Mouse (Mus musculus) embryonic facial prominence, embryonic 15.5 days (tissue): ENCODE results near the gene Rangrf. TPM values are rescaled to one million over a fixed set of nuclear protein-coding genes. Genes with fewer than 3 reads are reported as not detected.
A peak's percentile ranks its signal among the peaks of the same experiment; 100 is the strongest.

Source experiments
- ATAC-seq: fragments of 200-750 bp; cut with Nextera tagmentation; 2 replicates; pipeline ENCODE4 v1.8.0; 2017; ENCODE audit warnings: low read depth, moderate TSS enrichment; ENCODE audit not compliant: insufficient number of reproducible peaks, low FRiP score, low TSS enrichment
- H3K27ac ChIP-seq: fragments of 300-500 bp; sonication (generic); replicated peaks from 2 replicates; pipeline ENCODE4 v1.5.1; 2015; ENCODE audit warnings: mild to moderate bottlenecking, inconsistent platforms
- H3K27me3 ChIP-seq: fragments of 300-500 bp; sonication (generic); 2 replicates; pipeline ENCODE4 v1.6.1; 2015; ENCODE audit warnings: inconsistent platforms
- H3K36me3 ChIP-seq: fragments of 300-500 bp; sonication (generic); 2 replicates; pipeline ENCODE4 v1.6.1; 2015; ENCODE audit warnings: mild to moderate bottlenecking, inconsistent platforms
- H3K4me1 ChIP-seq: fragments of 300-500 bp; sonication (generic); 2 replicates; pipeline ENCODE4 v1.6.1; 2015; ENCODE audit warnings: inconsistent platforms
- H3K4me2 ChIP-seq: fragments of 300-500 bp; sonication (generic); replicated peaks from 2 replicates; pipeline ENCODE4 v1.6.1; 2015; ENCODE audit warnings: mild to moderate bottlenecking, inconsistent platforms
- H3K4me3 ChIP-seq: fragments of 300-500 bp; sonication (generic); replicated peaks from 2 replicates; pipeline ENCODE4 v1.5.1; 2015; ENCODE audit warnings: mild to moderate bottlenecking, inconsistent platforms
- H3K9ac ChIP-seq: fragments of 300-500 bp; sonication (generic); 2 replicates; pipeline ENCODE4 v1.6.1; 2015; ENCODE audit warnings: inconsistent platforms
- H3K9me3 ChIP-seq: fragments of 300-500 bp; sonication (generic); replicated peaks from 2 replicates; pipeline ENCODE4 v1.6.1; 2016; ENCODE audit warnings: inconsistent platforms
- WGBS: fragments of 180-500 bp; shearing (Covaris S2); methylation state at CpG from one replicate; pipeline ENCODE4 v1.1.7; 2015; 5-methylcytosine and 5-hydroxymethylcytosine counted together
- polyA plus RNA-seq: library from polyadenylated mRNA; unstranded; fragments of >200 nt; fragmentation: Nextera tagmentation; extraction: Ambion mirVana; gene quantifications from 2 replicates; pipeline ENCODE4 v1.2.1, GENCODE M21; 2015

Gene Rangrf
- polyA plus RNA-seq, 1 experiment from 2014 or later: 52.3 TPM

- H3K27me3 ChIP-seq: peaks cover 17% of the 10 kb centered on the region
- no peaks in the 10 kb centered on the region for H3K9me3 ChIP-seq
- 95% methylated on average over 1 of the region's 1 CpGs for WGBS
- H3K4me1 ChIP-seq: peaks cover 14% of the 10 kb centered on the region
- no peak for ATAC-seq
- H3K9ac ChIP-seq: no peak overlapping the region
- no peaks in the 10 kb centered on the region for H3K36me3 ChIP-seq
- H3K4me2 ChIP-seq: no peak overlapping the region
- no peak overlapping the region for H3K27ac ChIP-seq
- no peak overlapping the region for H3K4me3 ChIP-seq
Measured at GRCm38 (mm10) chr11:68957971-68958370, 17.0 kb downstream of the Rangrf start.

- no peak within 1 kb of the TSS for H3K9ac ChIP-seq
- no peak for ATAC-seq
Measured at GRCm38 (mm10) chr11:68957308-68957707, 17.7 kb downstream of the Rangrf start, which contains the start of gene Arhgef15. Arhgef15 (minus strand) TSS chr11:68957480.

GRCm38 (mm10) chr11:68956697-68957096, 18.3 kb downstream of the Rangrf start:
- no peak overlapping the region for H3K4me2 ChIP-seq
- 0 out of 2 replicates have a peak overlapping the region, but pooled peaks have one; percentile 17 for H3K27ac ChIP-seq
- H3K4me1 ChIP-seq: peaks cover 14% of the 10 kb centered on the region
- H3K4me3 ChIP-seq: peak overlapping the region; percentile 11
- no peaks in the 10 kb centered on the region for H3K9me3 ChIP-seq
- 36% methylated on average over 13 of the region's 13 CpGs for WGBS
- H3K27me3 ChIP-seq: peaks cover 17% of the 10 kb centered on the region
- no peaks in the 10 kb centered on the region for H3K36me3 ChIP-seq
- no peak for ATAC-seq
- no peak overlapping the region for H3K9ac ChIP-seq

More at GRCm38 (mm10) chr11:68957308-68957707, 17.7 kb downstream of the Rangrf start, which contains the start of gene Arhgef15:
- peaks cover 14% of the 10 kb centered on the region for H3K4me1 ChIP-seq
- peaks cover 17% of the 10 kb centered on the region for H3K27me3 ChIP-seq
- no peaks in the 10 kb centered on the region for H3K9me3 ChIP-seq
- no peak within 1 kb of the TSS for H3K4me2 ChIP-seq
- peak within 1 kb of the TSS; percentile 17; the same call in 1 of the 2 replicates for H3K27ac ChIP-seq
- peak within 1 kb of the TSS; percentile 11 for H3K4me3 ChIP-seq
- no peaks in the 10 kb centered on the region for H3K36me3 ChIP-seq
- 44% methylated on average over 8 of the region's 8 CpGs for WGBS

- H3K36me3 ChIP-seq: no peaks in the 10 kb centered on the region
- 27% methylated on average over 3 of the region's 3 CpGs for WGBS
- no peak overlapping the region for H3K4me2 ChIP-seq
- H3K27ac ChIP-seq: peak overlapping the region; percentile 17; the same call in 1 of the 2 replicates
- ATAC-seq: no peak
- H3K9ac ChIP-seq: no peak overlapping the region
- H3K4me1 ChIP-seq: peaks cover 14% of the 10 kb centered on the region
- H3K9me3 ChIP-seq: no peaks in the 10 kb centered on the region
- peaks cover 17% of the 10 kb centered on the region for H3K27me3 ChIP-seq
- peak overlapping the region; percentile 11; the same call in 1 of the 2 replicates for H3K4me3 ChIP-seq
Measured at GRCm38 (mm10) chr11:68956107-68956506, 18.9 kb downstream of the Rangrf start.

- Histone ChIP-seq H3K36me3 (no peaks in the 10 kb centered on the region), H3K4me2 (peak overlapping the region; percentile 64), H3K4me3 (peak overlapping the region; percentile 40; the same call in 1 of the 2 replicates), H3K27ac (no peak overlapping the region), H3K4me1 (peaks cover 14% of the 10 kb centered on the region), H3K27me3 (peaks cover 17% of the 10 kb centered on the region), H3K9ac (no peak overlapping the region), H3K9me3 (no peaks in the 10 kb centered on the region)
- WGBS: 72% methylated on average over 5 of the region's 5 CpGs
- ATAC-seq: no peak
Measured at GRCm38 (mm10) chr11:68955473-68955872, 19.5 kb downstream of the Rangrf start.

- Histone ChIP-seq H3K4me1 (peaks cover 14% of the 10 kb centered on the region), H3K4me3 (peak overlapping the region; percentile 40), H3K4me2 (peak overlapping the region; percentile 64), H3K36me3 (no peaks in the 10 kb centered on the region), H3K9me3 (no peaks in the 10 kb centered on the region), H3K27ac (no peak overlapping the region), H3K9ac (peak overlapping the region; percentile 21), H3K27me3 (peaks cover 17% of the 10 kb centered on the region)
- no peak; the same call in 1 of the 2 replicates for ATAC-seq
- 3% methylated on average over 17 of the region's 17 CpGs for WGBS
Measured at GRCm38 (mm10) chr11:68954408-68954807, 20.6 kb downstream of the Rangrf start.

- H3K9ac ChIP-seq: peak overlapping the region; percentile 21; the same call in 1 of the 2 replicates
Measured at GRCm38 (mm10) chr11:68953903-68954302, 21.1 kb downstream of the Rangrf start.

GRCm38 (mm10) chr11:68947542-68947993, 27.4 kb downstream of the Rangrf start:
- peaks cover 6% of the 10 kb centered on the region for H3K4me1 ChIP-seq
- H3K36me3 ChIP-seq: no peaks in the 10 kb centered on the region
- WGBS: 19% methylated on average over 12 of the region's 12 CpGs
- no peaks in the 10 kb centered on the region for H3K9me3 ChIP-seq
- no peak overlapping the region for H3K27ac ChIP-seq
- H3K4me2 ChIP-seq: 0 out of 2 replicates have a peak overlapping the region, but pooled peaks have one; percentile 22
- peaks cover 5% of the 10 kb centered on the region; the same call in 1 of the 2 replicates for H3K27me3 ChIP-seq
- no peak for ATAC-seq
- no peak overlapping the region for H3K4me3 ChIP-seq
- no peak overlapping the region for H3K9ac ChIP-seq

More at GRCm38 (mm10) chr11:68953903-68954302, 21.1 kb downstream of the Rangrf start:
- peaks cover 14% of the 10 kb centered on the region for H3K4me1 ChIP-seq
- peak overlapping the region; percentile 40 for H3K4me3 ChIP-seq
- no peaks in the 10 kb centered on the region for H3K36me3 ChIP-seq
- H3K27ac ChIP-seq: no peak overlapping the region
- ATAC-seq: no peak
- H3K27me3 ChIP-seq: peaks cover 17% of the 10 kb centered on the region
- no peaks in the 10 kb centered on the region for H3K9me3 ChIP-seq
- peak overlapping the region; percentile 64 for H3K4me2 ChIP-seq
- WGBS: 20% methylated on average over 13 of the region's 13 CpGs

- H3K9me3 ChIP-seq: no peaks in the 10 kb centered on the region
- peaks cover 6% of the 10 kb centered on the region for H3K4me1 ChIP-seq
- no peak overlapping the region for H3K9ac ChIP-seq
- peak overlapping the region; percentile 24 for H3K4me2 ChIP-seq
- peak; percentile 69; the same call in 1 of the 2 replicates for ATAC-seq
- no peaks in the 10 kb centered on the region for H3K36me3 ChIP-seq
- 15% methylated on average over 16 of the region's 16 CpGs for WGBS
- H3K4me3 ChIP-seq: peak overlapping the region; percentile 3; the same call in 1 of the 2 replicates
- no peak overlapping the region for H3K27ac ChIP-seq
- H3K27me3 ChIP-seq: peaks cover 5% of the 10 kb centered on the region; the same call in 1 of the 2 replicates
Measured at GRCm38 (mm10) chr11:68946806-68947440, 28.1 kb downstream of the Rangrf start.

- Histone ChIP-seq H3K9ac (no peak overlapping the region), H3K4me1 (peaks cover 6% of the 10 kb centered on the region), H3K36me3 (no peaks in the 10 kb centered on the region), H3K9me3 (no peaks in the 10 kb centered on the region), H3K4me2 (no peak overlapping the region), H3K4me3 (no peak overlapping the region), H3K27me3 (peaks cover 5% of the 10 kb centered on the region; the same call in 1 of the 2 replicates), H3K27ac (no peak overlapping the region)
- ATAC-seq: no peak
- WGBS: 67% methylated on average over 4 of the region's 4 CpGs
Measured at GRCm38 (mm10) chr11:68946001-68946400, 29.0 kb downstream of the Rangrf start.

- no peak overlapping the region for H3K4me3 ChIP-seq
- no peak overlapping the region for H3K27ac ChIP-seq
- WGBS: 83% methylated on average over 2 of the region's 2 CpGs
- H3K36me3 ChIP-seq: no peaks in the 10 kb centered on the region
- no peaks in the 10 kb centered on the region for H3K9me3 ChIP-seq
- H3K9ac ChIP-seq: no peak overlapping the region
- H3K27me3 ChIP-seq: peaks cover 5% of the 10 kb centered on the region; the same call in 1 of the 2 replicates
- no peak for ATAC-seq
- no peak overlapping the region for H3K4me2 ChIP-seq
- peaks cover 10% of the 10 kb centered on the region for H3K4me1 ChIP-seq
Measured at GRCm38 (mm10) chr11:68945245-68945644, 29.7 kb downstream of the Rangrf start.
